Mouse (Mus musculus) C3H10T1/2 (cell line): ENCODE data around the gene M1ap. TPM values are rescaled to one million over a fixed set of nuclear protein-coding genes. Genes with fewer than 3 reads are reported as not detected.

Source experiments
- polyA plus RNA-seq, 2 experiments: library from polyadenylated mRNA; unstranded; fragments of >200 nt; fragmentation: generic; extraction: Trizol; gene quantifications; one replicate each; pipeline ENCODE4 v1.2.1; 2012; ENCODE audit warnings: missing spikeins in 2 of 2

M1ap gene
- polyA plus RNA-seq = 1 to 10 TPM; 1.2 to 8.0 TPM

DNA sequence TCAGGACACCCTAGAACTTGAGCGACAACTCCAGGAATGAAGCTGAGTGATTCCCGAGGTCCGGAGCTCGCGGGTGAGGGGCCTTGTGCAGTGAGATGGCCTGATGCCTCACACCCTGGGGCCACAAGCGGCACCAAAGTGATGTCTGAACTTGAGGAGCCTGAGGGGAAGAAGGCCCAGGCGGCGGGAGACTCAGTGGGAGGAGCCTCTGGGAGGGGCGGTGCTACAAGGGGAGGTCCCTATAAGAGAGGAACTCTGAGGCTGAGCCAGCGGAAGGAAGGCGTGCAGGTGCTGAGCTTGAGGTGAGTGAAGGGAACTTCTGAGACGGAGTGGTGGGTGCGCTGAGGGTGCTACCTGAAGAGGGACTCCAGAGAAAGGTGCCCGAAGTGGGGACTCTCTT, at the start of gene M1ap:
M1ap (plus strand) TSS at position 252 of the 400 bp plus-strand sequence.

DNA sequence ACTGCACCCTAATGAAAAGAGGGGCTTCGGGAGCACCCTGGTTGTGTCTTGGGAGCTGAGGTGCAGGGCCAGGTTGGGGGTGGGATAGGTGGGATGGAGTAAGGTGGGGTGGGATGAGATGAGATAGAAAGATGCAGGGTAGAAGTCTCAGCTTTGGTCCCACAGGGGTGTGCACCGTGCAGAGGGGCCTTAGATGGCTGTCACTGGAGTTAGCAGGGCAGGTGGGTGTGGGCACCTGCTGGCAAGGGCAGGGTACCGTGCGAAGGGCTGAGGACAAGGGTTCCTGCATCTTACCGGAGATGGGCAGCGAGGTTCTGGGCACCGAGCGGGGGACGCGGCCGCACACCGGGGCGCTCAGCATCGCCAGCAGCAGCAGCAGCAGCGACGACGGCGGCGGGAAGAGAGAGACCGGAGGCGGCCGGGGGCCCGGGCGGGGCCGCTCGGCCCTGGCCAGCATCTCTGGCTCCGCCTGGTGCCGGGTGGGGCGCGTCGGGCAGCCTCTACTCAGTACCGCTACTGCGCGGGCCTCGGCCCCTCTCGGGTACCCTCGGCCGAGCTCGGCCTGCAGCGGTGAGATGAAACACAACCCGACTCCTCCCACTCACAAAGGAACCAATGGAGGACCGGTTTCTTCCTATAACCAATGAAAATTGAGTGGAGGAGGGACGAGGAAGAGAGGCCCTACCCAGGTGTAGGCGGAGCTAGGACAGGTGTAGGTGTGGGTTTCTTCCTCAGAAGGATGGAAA, 7.4 kb upstream of the M1ap start, which contains the start of gene Sema4f:
Sema4f (minus strand) TSS at position 603 of the 746 bp plus-strand sequence.

GRCm38 (mm10) chr6:83033249-83034185, 86.8 kb downstream of the M1ap start, which contains the start of the genes Dok1 and Loxl3:
Dok1 (minus strand) TSS chr6:83033471.
Loxl3 (plus strand) TSS chr6:83034173.

GRCm38 (mm10) chr6:83054074-83054851, 107.6 kb downstream of the M1ap start, which contains the start of gene Aup1:
Aup1 (plus strand) TSS chr6:83054521.

DNA sequence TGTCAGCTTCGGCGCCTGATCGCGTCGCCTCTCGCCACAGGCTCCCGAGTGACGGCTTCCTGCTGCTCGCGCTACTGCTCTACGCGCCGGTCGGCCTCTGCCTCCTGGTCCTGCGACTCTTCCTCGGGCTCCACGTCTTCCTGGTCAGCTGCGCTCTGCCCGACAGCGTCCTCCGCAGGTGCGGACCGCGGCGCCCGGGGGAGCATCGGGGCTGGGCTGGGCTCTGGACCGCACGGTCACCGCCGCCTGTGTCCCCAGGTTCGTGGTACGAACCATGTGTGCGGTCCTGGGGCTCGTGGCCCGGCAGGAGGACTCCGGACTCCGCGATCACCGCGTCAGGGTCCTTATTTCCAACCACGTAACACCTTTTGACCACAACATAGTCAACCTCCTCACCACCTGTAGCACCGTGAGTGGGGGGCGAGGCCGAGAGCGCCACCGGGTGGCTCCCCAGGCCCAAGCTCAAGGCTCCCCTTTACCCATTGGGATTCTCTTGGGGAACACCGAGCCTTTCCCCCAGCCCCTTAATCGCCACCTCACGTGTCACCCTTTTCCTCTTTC, 108.2 kb downstream of the M1ap start, which contains the start of gene Htra2:
Htra2 (minus strand) TSS at position 403 of the 561 bp plus-strand sequence.

DNA sequence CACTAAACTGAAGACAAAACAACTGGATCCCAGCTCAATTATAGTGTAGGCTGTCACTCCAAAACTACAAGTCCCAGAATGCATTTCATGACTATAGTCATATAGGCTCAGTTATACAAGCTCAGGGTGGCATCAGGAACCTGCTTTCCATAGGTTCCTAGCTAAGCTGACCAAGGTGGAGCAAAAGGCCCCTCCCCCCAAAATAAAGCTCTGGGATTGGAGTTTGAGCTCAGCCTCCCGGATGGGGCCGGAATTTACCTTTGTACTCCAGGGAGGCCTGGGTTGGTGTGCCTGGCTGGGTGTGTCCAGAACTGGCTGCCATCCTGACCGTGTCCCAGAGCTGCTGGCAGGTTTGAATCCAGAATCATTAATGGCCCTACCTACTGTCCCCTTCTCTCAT, 111.1 kb downstream of the M1ap start, which contains the start of gene Dqx1:
Dqx1 (plus strand) TSS at position 55 of the 400 bp plus-strand sequence.

DNA sequence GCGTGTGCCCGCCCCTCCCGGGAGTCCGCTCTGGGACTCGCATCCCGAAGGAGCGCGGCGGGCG, 123.4 kb downstream of the M1ap start, which contains the start of gene Tlx2:
Tlx2 (minus strand) TSS at position 47 of the 64 bp plus-strand sequence.

GRCm38 (mm10) chr6:83077630-83078323, 131.1 kb downstream of the M1ap start, which contains the start of gene Pcgf1:
Pcgf1 (plus strand) TSS chr6:83077869.

Other genes with a start within 250 kb of the M1ap start
- gene Pole4, start 241.5 kb upstream of the M1ap start, polyA plus RNA-seq = 10 to 100 TPM; 31.6 to 52.8 TPM
- 1 to 10 TPM; 4.0 to 9.6 TPM for gene Hk2, start 172.4 kb upstream of the M1ap start, polyA plus RNA-seq
- gene Sema4f, start 7.1 kb upstream of the M1ap start, polyA plus RNA-seq = not detected
- 10 to 100 TPM; 32.8 to 94.4 TPM for gene Dok1, start 86.6 kb downstream of the M1ap start, polyA plus RNA-seq
- 10 to 100 TPM; 24.3 to 39.1 TPM for gene Loxl3, start 87.3 kb downstream of the M1ap start, polyA plus RNA-seq
- 100 to 1,000 TPM; 171 to 221 TPM for gene Aup1, start 107.6 kb downstream of the M1ap start, polyA plus RNA-seq
- gene Htra2, start 108.4 kb downstream of the M1ap start, polyA plus RNA-seq = 10 to 100 TPM; 41.6 to 88.1 TPM
- gene Dqx1, start 110.9 kb downstream of the M1ap start, polyA plus RNA-seq = under 1 TPM; 0.07 to 0.87 TPM
- gene Tlx2, start 123.4 kb downstream of the M1ap start, polyA plus RNA-seq = under 1 TPM; 0.18 to 0.23 TPM
- gene Pcgf1, start 131.0 kb downstream of the M1ap start, polyA plus RNA-seq = 10 to 100 TPM; 10.3 to 29.5 TPM
- 1 to 10 TPM in 1 of 2 experiments, under 1 TPM in 1; 0.62 to 2.1 TPM for gene Lbx2, start 139.5 kb downstream of the M1ap start, polyA plus RNA-seq
- gene Ccdc142, start 154.7 kb downstream of the M1ap start, polyA plus RNA-seq = 1 to 10 TPM in 1 of 2 experiments, under 1 TPM in 1; 0.27 to 2.7 TPM
- 1 to 10 TPM in 1 of 2 experiments, under 1 TPM in 1; 0.48 to 2.7 TPM for gene Gm42688, start 154.7 kb downstream of the M1ap start, polyA plus RNA-seq
- 10 to 100 TPM; 66.9 to 76.7 TPM for gene Mrpl53, start 162.1 kb downstream of the M1ap start, polyA plus RNA-seq
- gene Mogs, start 168.6 kb downstream of the M1ap start, polyA plus RNA-seq = 10 to 100 TPM; 16.6 to 26.2 TPM
- 100 to 1,000 TPM in 1 of 2 experiments, 10 to 100 TPM in 1; 83.4 to 162 TPM for gene Wbp1, start 174.7 kb downstream of the M1ap start, polyA plus RNA-seq
- gene Ino80b, start 178.5 kb downstream of the M1ap start, polyA plus RNA-seq = 10 to 100 TPM; 44.3 to 55.0 TPM
- 10 to 100 TPM; 24.9 to 34.2 TPM for gene Rtkn, start 188.6 kb downstream of the M1ap start, polyA plus RNA-seq
- gene Wdr54, start 209.5 kb downstream of the M1ap start, polyA plus RNA-seq = 1 to 10 TPM; 6.6 to 10.0 TPM
- 1 to 10 TPM; 2.0 to 4.9 TPM for gene 1700003E16Rik, start 209.5 kb downstream of the M1ap start, polyA plus RNA-seq
- 100 to 1,000 TPM in 1 of 2 experiments, 10 to 100 TPM in 1; 46.5 to 121 TPM for gene Dctn1, start 219.0 kb downstream of the M1ap start, polyA plus RNA-seq